Mouse (Mus musculus) adrenal gland (tissue): ENCODE data around the gene Qser1.
"Not testable (repeated sequence)": the region's sequence is repeated elsewhere in the genome, so short reads cannot be mapped to it uniquely, and the experiment has no call there.

Source experiments
- intact Hi-C: fragments of 180-260 bp; cut with DNase I; formaldehyde crosslinking; loops from one replicate; pipeline ENCODE4 v1.15.1; 2025
- long read RNA-seq, 2 experiments: library from polyadenylated mRNA; unstranded; transcript quantifications; one replicate each; pipeline ENCODE4 v2.0.0; 2020; ENCODE audit warnings: borderline replicate concordance in 1 of 2; ENCODE audit not compliant: insufficient replicate concordance in 1 of 2

Qser1 gene
- long read RNA-seq, experiment 1, partial matches to known transcripts, result 4 of 6 reads
- long read RNA-seq, experiment 1, other reads (novel, unspliced or antisense), result 2 of 6 reads
- long read RNA-seq, experiment 2, partial matches to known transcripts, result 0 of 1 reads
- long read RNA-seq, experiment 2, other reads (novel, unspliced or antisense), result 1 of 1 reads

GRCm38 (mm10) chr2:104816371-104816827 lies at the start of gene Qser1:
TSS of gene Qser1 (minus strand) at chr2:104816760.
- intact Hi-C loops, result no loop called here

GRCm38 (mm10) chr2:104864176-104864860 lies 47.8 kb upstream of the Qser1 start:
- intact Hi-C loops, result no loop called here

DNA sequence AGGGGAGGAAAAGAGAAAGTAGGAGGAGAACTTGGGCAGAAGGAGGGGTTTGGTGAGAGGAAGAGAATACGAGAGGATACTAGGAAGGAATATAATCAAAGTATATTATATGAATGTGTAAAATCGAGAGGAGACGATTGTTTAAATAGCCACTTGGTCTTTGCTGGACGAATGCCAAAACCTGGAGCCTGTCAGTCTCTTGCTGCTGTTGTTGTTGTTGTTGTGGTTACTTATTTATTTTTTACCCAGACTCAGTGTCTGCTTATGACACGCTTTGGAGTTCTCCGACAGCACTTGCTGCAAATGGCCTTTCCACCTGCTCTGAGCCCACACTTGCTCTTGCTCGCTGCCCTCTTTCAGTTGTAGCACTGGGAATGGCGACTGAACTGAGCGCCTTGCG lies 43.9 kb upstream of the Qser1 start:
- intact Hi-C loops, result no loop called here

GRCm38 (mm10) chr2:104859060-104859459 lies 42.5 kb upstream of the Qser1 start:
- intact Hi-C loops, result no loop called here

- intact Hi-C loops, result not testable (repeated sequence)
Measured at GRCm38 (mm10) chr2:104858083-104858482, 41.5 kb upstream of the Qser1 start.

DNA sequence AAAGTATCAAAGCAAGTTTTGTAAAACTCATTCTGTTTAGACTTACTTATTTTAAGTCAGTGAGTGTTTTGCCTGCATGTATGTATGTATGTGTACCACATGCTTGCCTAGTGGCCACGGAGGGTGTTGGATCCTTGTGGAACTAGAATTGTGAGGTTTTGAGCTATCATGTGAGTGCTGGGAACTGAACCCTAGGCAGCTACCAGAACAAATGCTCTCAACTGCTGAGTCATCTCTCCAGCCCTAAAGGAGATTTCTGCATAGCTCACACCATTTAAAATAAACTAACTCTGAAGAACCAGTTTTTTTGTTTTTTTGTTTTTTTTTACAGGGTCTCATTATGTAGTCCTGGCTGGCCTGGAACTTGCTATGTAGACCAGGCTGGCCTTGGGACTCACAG lies 39.7 kb upstream of the Qser1 start:
- intact Hi-C loops, result no loop called here

DNA sequence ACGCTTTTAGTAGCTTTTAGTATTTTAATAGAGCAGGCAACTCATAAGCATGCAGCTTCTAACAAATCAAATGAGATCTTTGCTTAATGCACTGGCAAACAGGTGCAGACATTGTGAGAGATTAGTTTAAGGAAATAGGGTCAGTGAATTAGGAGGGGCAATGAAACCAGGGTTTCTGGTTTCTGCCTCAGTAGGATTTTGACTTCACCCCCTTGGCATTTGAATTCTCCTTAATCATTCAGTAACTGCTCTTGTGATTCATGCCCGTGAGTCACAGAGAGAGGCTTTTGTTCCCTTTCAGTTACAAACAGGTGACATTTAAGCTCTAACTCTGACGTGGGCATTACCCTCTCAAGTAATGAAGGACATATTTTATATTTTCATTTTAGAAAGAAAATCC lies 39.2 kb upstream of the Qser1 start:
- intact Hi-C loops, result no loop called here

DNA sequence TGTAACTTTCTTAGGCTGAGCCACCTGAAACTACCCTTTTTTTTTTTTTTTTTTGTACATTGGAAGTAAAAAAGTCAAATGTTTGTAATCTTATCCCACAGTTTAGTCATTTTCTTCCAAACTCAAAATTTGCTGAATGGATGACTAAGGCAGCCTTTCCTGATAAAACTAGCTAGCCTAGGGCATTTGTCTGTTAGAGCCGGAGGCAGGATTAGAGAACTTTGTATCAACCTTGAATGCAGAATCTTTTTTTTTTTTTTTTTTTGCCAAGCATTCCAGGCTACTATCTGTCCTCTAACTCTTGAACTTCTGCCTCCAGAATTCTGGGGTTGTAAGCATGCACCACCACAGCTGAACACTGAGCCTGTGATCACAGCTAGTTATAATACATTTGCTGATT lies 38.3 kb upstream of the Qser1 start:
- intact Hi-C loops, result no loop called here

DNA sequence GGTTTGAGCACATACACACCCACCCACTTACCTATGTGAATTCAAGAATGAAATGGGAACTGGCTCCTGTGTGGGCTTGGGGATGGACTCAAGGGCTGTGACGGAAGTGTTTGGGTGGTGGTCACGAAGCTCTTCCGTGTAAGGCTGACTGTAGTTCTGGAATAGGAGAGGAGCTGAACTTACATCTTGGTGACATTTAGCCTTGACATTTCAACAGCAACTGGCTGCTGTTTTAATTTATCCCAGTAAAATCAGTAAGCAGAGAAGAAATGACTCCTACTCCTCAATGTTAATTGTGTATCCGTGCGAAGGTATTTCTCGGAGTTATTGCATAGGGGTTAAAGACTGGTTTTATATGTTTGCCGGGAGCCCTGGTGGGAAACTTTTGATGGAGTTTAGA lies 36.0 kb upstream of the Qser1 start:
- intact Hi-C loops, result no loop called here

DNA sequence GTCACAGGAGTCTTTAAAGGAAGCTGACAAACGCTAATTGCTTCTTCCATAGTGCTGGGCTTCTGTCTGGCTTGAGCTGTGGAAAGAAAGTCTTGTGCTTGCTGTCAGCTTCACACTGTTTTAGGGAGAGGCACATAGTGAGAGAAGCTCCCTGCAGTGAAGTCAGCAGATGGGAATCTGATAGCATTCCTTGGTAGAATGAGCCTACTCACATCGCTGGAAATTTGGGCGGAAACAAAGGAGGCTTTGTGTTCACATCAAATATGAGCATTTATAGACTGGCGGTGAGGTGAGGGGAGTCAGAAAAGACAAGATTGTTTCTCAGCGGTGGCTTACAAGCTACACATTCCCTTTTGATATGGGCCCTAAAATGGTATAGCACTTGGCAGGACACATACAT lies 35.1 kb upstream of the Qser1 start:
- intact Hi-C loops, result no loop called here

- intact Hi-C loops, result no loop called here
Measured at GRCm38 (mm10) chr2:104849991-104850359, 33.4 kb upstream of the Qser1 start.

DNA sequence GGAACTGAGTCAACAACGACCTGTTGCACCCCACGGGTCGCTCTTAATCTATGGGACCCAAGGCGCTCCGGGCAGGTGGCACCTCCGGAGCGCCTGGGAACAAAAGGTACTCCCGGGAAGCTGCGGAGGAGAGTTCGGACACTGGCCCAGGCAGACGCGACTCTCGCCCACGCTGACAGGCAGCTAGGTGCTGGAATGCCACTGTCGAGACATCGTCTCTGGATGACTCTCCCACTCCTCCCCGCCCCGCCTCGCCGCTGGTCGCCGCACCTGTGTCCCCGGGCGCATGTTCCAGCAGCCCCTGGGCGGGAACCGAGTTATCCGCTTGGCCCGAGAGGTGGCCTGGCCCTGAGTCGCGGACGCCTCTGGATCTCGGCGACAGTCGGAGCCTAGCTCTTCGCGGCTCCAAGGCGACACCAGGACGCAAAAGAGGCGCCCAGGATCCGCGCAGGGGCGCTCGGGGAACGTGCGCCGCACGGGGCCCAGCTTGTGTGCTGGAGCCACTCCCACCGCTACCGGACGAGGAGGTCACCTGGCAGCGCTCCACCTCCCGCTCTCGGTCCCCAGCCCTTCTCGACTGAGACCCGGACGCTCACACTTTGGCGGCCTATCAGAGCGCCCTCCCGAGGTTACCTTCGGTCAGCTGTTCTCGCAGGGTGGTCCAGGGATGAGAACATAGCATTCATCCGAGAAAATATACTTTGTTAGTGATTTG lies 32.9 kb upstream of the Qser1 start, which contains the start of gene Prrg4:
TSS of gene Prrg4 (minus strand) at position 601 of the 715 bp plus-strand sequence.
- intact Hi-C loops, result no loop called here

DNA sequence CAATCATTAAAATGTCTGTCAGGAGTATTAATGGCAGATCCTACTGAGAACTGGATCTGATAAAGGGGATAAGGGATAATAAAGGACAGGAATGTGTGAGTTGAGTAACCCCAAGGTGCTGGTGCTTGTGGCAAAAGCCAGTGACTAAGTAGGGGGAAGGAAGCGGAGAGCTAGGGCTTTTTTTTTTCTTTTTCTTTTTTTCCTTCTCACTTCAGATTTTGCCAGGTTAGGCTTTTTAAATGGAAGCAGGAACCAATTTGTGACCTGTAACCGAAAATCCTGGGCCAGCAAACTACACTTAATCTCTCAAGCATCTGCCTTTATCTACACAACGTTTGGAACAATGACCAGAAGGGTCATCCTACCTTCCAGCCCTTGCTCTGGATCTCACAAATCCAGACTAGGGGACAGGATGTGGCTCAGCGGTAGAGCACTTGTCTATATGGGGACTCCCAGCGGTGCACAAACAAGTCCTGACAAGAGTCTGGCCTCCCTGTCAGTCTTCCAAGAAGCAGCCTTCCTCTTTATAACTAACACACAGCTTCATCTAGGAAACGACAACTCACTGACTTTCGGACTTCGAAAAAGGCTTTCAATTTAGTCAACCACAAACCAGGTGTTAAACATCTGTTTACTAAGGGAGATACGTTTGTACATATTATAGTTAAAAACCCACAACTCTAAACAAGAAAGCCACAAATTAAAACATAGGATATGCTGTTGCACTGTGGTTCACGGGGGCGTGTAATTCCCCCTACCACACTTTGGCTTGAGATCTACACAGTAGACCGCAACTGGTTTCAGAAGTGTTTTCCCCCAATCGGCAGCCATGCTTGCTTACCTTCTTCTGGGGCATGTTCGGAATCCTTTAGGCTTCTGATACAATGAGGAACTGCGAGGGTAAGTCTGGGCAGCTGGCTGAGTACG lies 31.9 kb upstream of the Qser1 start:
- intact Hi-C loops, result no loop called here

DNA sequence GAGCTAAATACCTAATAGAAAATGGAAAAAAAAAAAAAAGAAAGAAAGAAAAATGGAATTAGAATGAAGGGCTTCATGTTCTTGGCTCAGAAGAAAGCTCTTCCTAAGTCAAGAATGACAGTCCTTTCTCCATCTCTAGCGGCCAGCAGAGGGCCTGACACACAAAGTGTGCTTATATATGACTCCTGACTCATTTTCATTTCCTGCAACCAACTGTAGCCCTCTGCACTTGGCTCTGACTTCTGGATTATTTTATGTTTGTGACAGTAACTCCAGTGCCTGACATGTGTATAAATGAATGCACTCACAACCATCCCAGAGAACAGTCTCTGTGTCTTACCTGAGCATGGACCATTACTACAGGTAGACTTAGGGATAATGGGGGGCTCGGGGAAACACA lies 31.1 kb upstream of the Qser1 start:
- intact Hi-C loops, result no loop called here

DNA sequence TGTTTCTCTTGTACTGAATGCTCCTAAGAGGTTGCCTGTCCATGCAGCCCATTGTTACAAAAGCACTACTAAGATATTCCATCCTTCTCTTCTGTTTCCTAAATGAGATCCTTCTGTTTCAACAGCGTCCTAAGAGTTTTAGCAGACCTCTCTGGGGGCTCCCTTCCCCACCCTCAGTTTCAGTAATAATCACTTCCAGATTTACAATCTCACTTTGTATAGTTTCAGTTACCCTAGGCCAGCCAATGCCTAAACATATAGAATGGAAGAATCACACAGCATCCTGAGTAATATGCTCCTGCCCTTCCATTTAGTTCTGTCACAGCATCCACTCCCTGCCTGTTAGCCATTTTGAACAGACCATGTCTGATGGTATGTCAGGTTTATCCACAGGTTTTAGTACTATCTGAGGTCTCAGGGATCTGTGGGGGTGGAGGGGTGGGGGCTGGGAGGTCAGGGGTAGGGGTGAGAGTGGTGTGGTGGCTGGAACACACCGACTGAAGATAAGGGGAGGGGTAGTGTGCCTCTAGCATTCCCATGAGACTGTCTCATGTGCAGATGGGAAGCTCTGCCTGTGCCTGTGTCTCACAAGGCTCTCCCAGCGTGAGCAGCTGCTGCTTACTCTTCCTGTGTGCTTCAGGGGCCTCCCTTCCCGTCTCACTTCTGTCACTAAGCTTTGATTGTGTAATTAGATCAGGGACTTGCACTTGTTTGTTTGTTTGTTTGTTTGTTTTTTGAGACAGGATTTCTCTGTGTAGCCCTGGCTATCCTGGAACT lies 30.3 kb upstream of the Qser1 start:
- intact Hi-C loops, result no loop called here

DNA sequence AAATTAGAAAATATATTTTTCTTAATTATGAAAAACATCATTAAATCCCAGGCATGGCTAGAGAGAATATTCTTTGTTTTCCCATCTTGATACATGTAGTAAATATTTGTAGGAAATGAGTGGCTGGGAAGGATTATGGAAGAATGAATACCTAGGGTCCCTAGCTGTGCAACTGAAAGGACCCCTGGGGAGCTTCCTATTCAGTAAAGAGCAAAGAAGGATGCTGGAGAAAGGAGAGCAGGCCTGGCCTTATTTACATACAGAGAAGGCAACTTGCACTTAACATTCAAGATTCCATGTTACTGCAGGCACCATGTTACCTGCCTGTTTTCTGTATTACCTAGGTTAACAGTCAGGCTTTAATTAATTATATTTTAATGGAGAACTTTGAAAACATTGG lies 26.0 kb upstream of the Qser1 start:
- intact Hi-C loops, result no loop called here

DNA sequence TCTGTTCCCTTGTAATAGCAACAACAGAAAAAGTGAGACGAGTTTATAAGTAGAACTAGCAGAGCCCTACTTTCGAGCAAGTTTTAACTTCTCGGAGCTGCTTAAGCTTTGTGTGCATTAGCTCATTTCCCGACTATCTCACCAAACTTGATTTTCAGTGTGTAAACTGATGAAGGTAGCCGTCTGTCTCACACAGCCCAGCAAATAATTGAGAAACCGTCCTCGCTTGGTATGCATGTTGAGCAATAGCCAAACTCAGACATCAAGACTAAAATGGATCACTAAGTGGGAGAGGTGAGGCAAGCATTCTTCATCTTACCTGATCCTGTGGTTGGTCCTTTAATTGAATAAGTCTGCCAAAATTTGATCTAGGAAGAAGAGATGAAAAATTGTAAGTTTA lies 25.2 kb upstream of the Qser1 start:
- intact Hi-C loops, result no loop called here

DNA sequence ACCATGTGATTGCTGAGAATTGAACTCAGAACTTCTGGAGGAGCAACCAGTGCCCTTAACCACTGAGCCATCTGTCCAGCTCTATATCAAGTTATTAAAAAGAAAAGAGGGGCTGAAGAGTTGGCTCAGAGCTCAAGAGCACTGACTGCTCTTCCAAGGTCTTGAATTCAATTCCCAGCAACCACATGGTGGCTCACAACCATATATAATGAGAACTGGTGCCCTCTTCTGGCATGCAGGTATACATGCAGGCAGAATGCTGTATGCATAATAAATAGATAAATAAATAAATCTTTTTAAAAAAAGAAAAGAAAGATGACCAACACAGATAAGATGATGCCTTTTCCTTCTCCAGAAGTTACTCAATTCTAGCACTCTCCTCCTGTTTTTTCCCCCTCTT lies 24.4 kb upstream of the Qser1 start:
- intact Hi-C loops, result no loop called here

DNA sequence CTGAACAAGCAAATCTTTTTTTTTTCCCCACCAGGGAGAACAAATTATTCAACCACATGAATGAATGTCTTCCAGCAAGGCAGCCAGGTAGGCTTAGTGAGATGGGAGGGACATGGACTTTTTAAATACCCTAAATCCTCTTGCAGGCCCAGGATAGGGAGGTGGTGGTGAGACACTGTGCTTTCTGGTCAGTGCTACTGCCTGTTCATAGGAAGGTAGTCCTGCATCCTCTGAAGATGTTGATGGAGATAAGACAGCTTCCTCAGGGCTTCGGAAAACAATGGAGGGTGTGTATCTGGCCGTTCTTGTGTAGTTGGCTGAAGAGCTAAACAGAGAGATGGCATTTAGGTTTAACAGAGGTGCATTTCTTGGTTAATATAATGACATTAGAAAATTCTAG lies 15.9 kb upstream of the Qser1 start:
- intact Hi-C loops, result no loop called here

DNA sequence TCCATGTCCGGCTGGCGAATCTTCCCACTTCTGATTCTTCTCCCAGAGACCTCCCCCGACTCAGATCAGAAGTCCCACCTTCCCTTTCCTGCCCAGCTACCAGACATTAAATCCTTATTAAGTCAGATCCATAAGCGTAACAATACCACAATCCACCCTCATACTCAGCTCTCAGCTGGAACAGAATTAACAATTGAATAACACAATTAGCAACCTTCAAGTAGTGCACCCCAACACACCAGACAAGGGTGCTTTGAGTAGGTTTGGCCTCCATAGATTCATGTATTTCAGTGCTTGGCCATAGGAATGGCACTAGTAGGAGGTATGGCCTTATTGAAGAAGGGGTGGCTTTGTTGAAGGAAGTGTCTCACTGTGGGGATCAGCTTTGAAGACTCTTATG lies 9.6 kb upstream of the Qser1 start:
- intact Hi-C loops, result no loop called here

- intact Hi-C loops, result not testable (repeated sequence)
Measured at GRCm38 (mm10) chr2:104818763-104819162, 2.2 kb upstream of the Qser1 start.
